In the genomic region with DNA sequence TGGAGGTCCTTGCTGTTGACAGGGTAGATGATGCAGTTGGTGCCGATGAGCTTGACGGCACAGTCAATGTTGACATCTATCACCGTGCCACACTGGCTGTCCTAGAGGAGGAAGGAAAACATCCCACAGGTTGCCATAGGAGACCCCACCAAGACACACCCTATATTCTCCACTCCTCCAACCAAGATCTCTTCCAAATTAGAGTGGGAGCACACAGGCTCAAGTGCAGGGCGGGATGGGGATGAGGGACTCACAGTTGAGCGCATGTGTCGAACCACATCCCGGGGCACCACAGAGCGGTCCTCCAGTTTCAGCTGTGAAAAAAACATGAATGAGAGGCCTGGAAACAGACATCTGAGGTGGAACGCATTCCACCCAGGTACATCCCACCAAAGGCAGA, we compare ENCODE assay signal across 23 mouse cellular contexts. TPM values are rescaled to one million over a fixed set of nuclear protein-coding genes. Genes with fewer than 3 reads are reported as not detected.
A peak's percentile ranks its signal among the peaks of the same experiment; 100 is the strongest.
DNase-seq lines count a peak whose midpoint lies in the region; ATAC-seq and TF ChIP-seq lines count a peak whose summit lies in the region.
"Had no signal": no experiment of that assay in that cellular context is flagged by ENCODE, and none has a peak within 500 bp of the region (broad histone marks: within the 10 kb centered on the region; RNA-seq: fewer than 3 reads in every experiment).

No protein-coding gene starts in this region.

- no peaks in the 10 kb centered on the region for H3K27me3 ChIP-seq in liver, embryonic 13.5 days
- no peaks in the 10 kb centered on the region for H3K27me3 ChIP-seq in liver, postnatal 0 days (ENCODE audit: insufficient read depth, low read length)
- H3K27me3 ChIP-seq: CH12.LX; forebrain, embryonic 13.5 days; heart, embryonic 13.5 days; hindbrain, embryonic 13.5 days had no signal

- ATAC-seq in liver, embryonic 13.5 days (ENCODE audit: low read depth): no peak
- ATAC-seq in liver, postnatal 0 days: no peak
- ATAC-seq: forebrain, embryonic 13.5 days; forebrain, postnatal 0 days; hindbrain, postnatal 0 days had no signal

- peaks cover 6% of the 10 kb centered on the region; the same call in 1 of the 2 replicates for H3K4me1 ChIP-seq in bone marrow, adult 2 months (ENCODE audit: control insufficient read depth, insufficient read depth, low read length)
- peaks cover 80% of the 10 kb centered on the region for H3K4me1 ChIP-seq in liver, embryonic 13.5 days (replicated peaks)
- H3K4me1 ChIP-seq in liver, postnatal 0 days (ENCODE audit: insufficient read depth): peaks cover 35% of the 10 kb centered on the region
- H3K4me1 ChIP-seq: forebrain, embryonic 13.5 days had no signal

- peak; percentile 91 for DNase-seq in heart, adult 11 months
- no peak for DNase-seq in heart, postnatal 4 days
- DNase-seq in liver, embryonic 13.5 days: no peak
- DNase-seq in liver, postnatal 0 days: no peak
- no peak for DNase-seq in layer of hippocampus, adult 18-20 months (ENCODE audit: low spot score in 2 of 2)
- DNase-seq: adrenal gland, adult 2 months; adrenal gland, postnatal 25 days; cerebellum, adult 2 months; cerebellum, postnatal 10 days; forebrain, postnatal 0 days; gastrocnemius, postnatal 14 days had no signal

- WGBS in bone marrow, adult 2 months: 87% methylated on average over 9 of the region's 9 CpGs
- 83% methylated on average over 9 of the region's 9 CpGs for WGBS in liver, embryonic 13.5 days (ENCODE audit: insufficient replicate concordance)
- WGBS in liver, postnatal 0 days (ENCODE audit: insufficient replicate concordance): 93% methylated on average over 9 of the region's 9 CpGs

- no peaks in the 10 kb centered on the region for H3K9me3 ChIP-seq in liver, embryonic 13.5 days (replicated peaks)
- no peaks in the 10 kb centered on the region for H3K9me3 ChIP-seq in liver, postnatal 0 days (ENCODE audit: low read length)
- H3K9me3 ChIP-seq: forebrain, embryonic 13.5 days; heart, embryonic 13.5 days; hindbrain, embryonic 13.5 days had no signal

- no peak for TF ChIP-seq EP300 in liver, postnatal 0 days (IDR thresholded peaks at IDR 0.05; ENCODE audit: low read depth)

- TF ChIP-seq POLR2A in bone marrow, adult 2 months (IDR thresholded peaks at IDR 0.05; ENCODE audit: borderline replicate concordance, control insufficient read depth, low read depth, low read length): no peak

- peak overlapping the region; percentile 70 for H3K4me2 ChIP-seq in liver, embryonic 13.5 days
- H3K4me2 ChIP-seq in liver, postnatal 0 days (ENCODE audit: low read depth, low read length): peak overlapping the region; percentile 60
- H3K4me2 ChIP-seq: forebrain, embryonic 13.5 days; hindbrain, embryonic 13.5 days had no signal

- TF ChIP-seq CTCF in bone marrow, adult 2 months (IDR thresholded peaks at IDR 0.05; ENCODE audit: control insufficient read depth, insufficient read depth, low read length): no peak
- no peak for TF ChIP-seq CTCF in liver, postnatal 0 days (IDR thresholded peaks at IDR 0.05; ENCODE audit: low read depth)

- H3K9ac ChIP-seq in liver, embryonic 13.5 days: peak overlapping the region; percentile 73
- peak overlapping the region; percentile 53; the same call in 1 of the 2 replicates for H3K9ac ChIP-seq in liver, postnatal 0 days (replicated peaks)
- H3K9ac ChIP-seq: forebrain, embryonic 13.5 days; forebrain, postnatal 0 days; hindbrain, embryonic 13.5 days had no signal

- peaks cover 60% of the 10 kb centered on the region for H3K36me3 ChIP-seq in liver, embryonic 13.5 days
- H3K36me3 ChIP-seq in liver, postnatal 0 days (replicated peaks; ENCODE audit: insufficient read depth, low read length): peaks cover 52% of the 10 kb centered on the region

- peak overlapping the region; percentile 2 for H3K4me3 ChIP-seq in bone marrow, adult 2 months (replicated peaks; ENCODE audit: control insufficient read depth, low read depth, low read length)
- H3K4me3 ChIP-seq in liver, embryonic 13.5 days (replicated peaks): peak overlapping the region; percentile 42
- no peak overlapping the region for H3K4me3 ChIP-seq in liver, postnatal 0 days (ENCODE audit: low read depth, low read length)
- H3K4me3 ChIP-seq: forebrain, embryonic 13.5 days; hindbrain, embryonic 13.5 days had no signal

- peak overlapping the region; percentile 37 for H3K27ac ChIP-seq in bone marrow, adult 2 months (ENCODE audit: control insufficient read depth, insufficient read depth, low read depth, low read length, poor library complexity)
- H3K27ac ChIP-seq in liver, embryonic 13.5 days: peak overlapping the region; percentile 94
- peak overlapping the region; percentile 39; the same call in 1 of the 2 replicates for H3K27ac ChIP-seq in liver, postnatal 0 days (ENCODE audit: low read depth)
- H3K27ac ChIP-seq: forebrain, embryonic 13.5 days; hindbrain, embryonic 13.5 days; hindbrain, postnatal 0 days had no signal

RNA-seq across cellular contexts. Expression of a gene that starts 18.1 kb away (rescaled TPM):
- total RNA-seq in heart, postnatal 4 days (2021): 1 to 10 TPM; 4.6 to 5.1 TPM
- 31.3 and 31.7 TPM in 2 replicates for polyA plus RNA-seq in bone marrow, adult 2 months (2011; ENCODE audit: insufficient read depth, insufficient read length, low replicate concordance, missing spikeins)
- 28.5 and 32.7 TPM in 2 replicates for polyA plus RNA-seq in liver, embryonic 13.5 days (2015; fragmentation: Nextera tagmentation; extraction: Ambion mirVana)
- polyA plus RNA-seq in liver, postnatal 0 days (2015; fragmentation: Nextera tagmentation; extraction: Ambion mirVana): 15.5 and 17.4 TPM in 2 replicates
- 1 to 10 TPM in 1 of 2 experiments, under 1 TPM in 1; 0.84 to 2.3 TPM for total RNA-seq in layer of hippocampus, adult 18-20 months (2021)

RNA-seq across cellular contexts. Expression of a gene that starts 32.5 kb away (rescaled TPM):
- total RNA-seq in heart, postnatal 4 days (2021): 10 to 100 TPM; 29.1 to 33.8 TPM
- 90.9 and 133 TPM in 2 replicates for polyA plus RNA-seq in bone marrow, adult 2 months (2011; ENCODE audit: insufficient read depth, insufficient read length, low replicate concordance, missing spikeins)
- polyA plus RNA-seq in liver, embryonic 13.5 days (2015; fragmentation: Nextera tagmentation; extraction: Ambion mirVana): 17.5 and 22.1 TPM in 2 replicates
- polyA plus RNA-seq in liver, postnatal 0 days (2015; fragmentation: Nextera tagmentation; extraction: Ambion mirVana): 15.2 and 16.3 TPM in 2 replicates
- total RNA-seq in layer of hippocampus, adult 18-20 months (2021): 100 to 1,000 TPM in 1 of 2 experiments, 10 to 100 TPM in 1; 99.4 to 104 TPM

RNA-seq across cellular contexts. Expression of a gene that starts 37.5 kb away (rescaled TPM):
- total RNA-seq in heart, postnatal 4 days (2021): not detected
- not detected in 2 replicates for polyA plus RNA-seq in bone marrow, adult 2 months (2011; ENCODE audit: insufficient read depth, insufficient read length, low replicate concordance, missing spikeins)
- not detected in 2 replicates for polyA plus RNA-seq in liver, embryonic 13.5 days (2015; fragmentation: Nextera tagmentation; extraction: Ambion mirVana)
- not detected in 2 replicates for polyA plus RNA-seq in liver, postnatal 0 days (2015; fragmentation: Nextera tagmentation; extraction: Ambion mirVana)
- total RNA-seq in layer of hippocampus, adult 18-20 months (2021): 1 to 10 TPM in 1 of 2 experiments, under 1 TPM in 1; 0.33 to 1.1 TPM
- total RNA-seq: adrenal gland, adult 2 months; adrenal gland, postnatal 25 days; CH12.LX; gastrocnemius, adult 18-20 months; gastrocnemius, postnatal 14 days; heart, adult 8-10 months; hematopoietic stem cell, adult 5-6 weeks had no signal
- polyA plus RNA-seq: adrenal gland, adult 2 months; embryonic facial prominence, embryonic 11.5 days; gonadal fat pad, adult 2 months; heart, embryonic 13.5 days; heart, postnatal 0 days had no signal

RNA-seq across cellular contexts. Expression of a gene that starts 54.8 kb away (rescaled TPM):
- 10 to 100 TPM; 53.6 to 55.5 TPM for total RNA-seq in heart, postnatal 4 days (2021)
- 20.1 and 41.9 TPM in 2 replicates for polyA plus RNA-seq in bone marrow, adult 2 months (2011; ENCODE audit: insufficient read depth, insufficient read length, low replicate concordance, missing spikeins)
- polyA plus RNA-seq in liver, embryonic 13.5 days (2015; fragmentation: Nextera tagmentation; extraction: Ambion mirVana): 59.3 and 62.7 TPM in 2 replicates
- polyA plus RNA-seq in liver, postnatal 0 days (2015; fragmentation: Nextera tagmentation; extraction: Ambion mirVana): 64.4 and 67.4 TPM in 2 replicates
- total RNA-seq in layer of hippocampus, adult 18-20 months (2021): 10 to 100 TPM; 87.0 to 91.5 TPM

Comparison
In these comparisons a context has a peak if more than half of its experiments do, and no peak if none do; other contexts are left out.
1. H3K27ac ChIP-seq: peak in every context shown above with its lines; median percentile 94 in liver, embryonic 13.5 days; 39 in liver, postnatal 0 days; 37 in bone marrow, adult 2 months.